Mouse (Mus musculus) limb, embryonic 13.5 days (tissue): ENCODE data around the gene Eif4b. TPM values are rescaled to one million over a fixed set of nuclear protein-coding genes. Genes with fewer than 3 reads are reported as not detected.

Experiments
- ATAC-seq: fragments of 200-750 bp; cut with Nextera tagmentation; 2 replicates; pipeline ENCODE4 v1.8.0; 2017; ENCODE audit warnings: low read depth, moderate number of reproducible peaks, moderate TSS enrichment; ENCODE audit not compliant: low FRiP score
- H3K27ac ChIP-seq: fragments of 300-500 bp; sonication (generic); 2 replicates; pipeline ENCODE4 v1.5.1; 2015; ENCODE audit warnings: inconsistent platforms, mild to moderate bottlenecking, moderate library complexity
- H3K27me3 ChIP-seq: fragments of 300-500 bp; sonication (generic); 2 replicates; pipeline ENCODE4 v1.6.1; 2015; ENCODE audit warnings: mild to moderate bottlenecking, inconsistent platforms
- H3K36me3 ChIP-seq: fragments of 300-500 bp; sonication (generic); 2 replicates; pipeline ENCODE4 v1.6.1; 2015; ENCODE audit warnings: inconsistent platforms, mild to moderate bottlenecking, moderate library complexity
- H3K4me1 ChIP-seq: fragments of 300-500 bp; sonication (generic); 2 replicates; pipeline ENCODE4 v1.6.1; 2015; ENCODE audit warnings: inconsistent platforms
- H3K4me2 ChIP-seq: fragments of 300-500 bp; sonication (generic); replicated peaks from 2 replicates; pipeline ENCODE4 v1.6.1; 2015; ENCODE audit warnings: inconsistent platforms, mild to moderate bottlenecking, moderate library complexity
- H3K4me3 ChIP-seq: fragments of 300-500 bp; sonication (generic); 2 replicates; pipeline ENCODE4 v1.5.1; 2015; ENCODE audit warnings: moderate library complexity, mild to moderate bottlenecking, inconsistent platforms
- H3K9ac ChIP-seq: fragments of 300-500 bp; sonication (generic); 2 replicates; pipeline ENCODE4 v1.6.1; 2015; ENCODE audit warnings: mild to moderate bottlenecking, inconsistent platforms
- H3K9me3 ChIP-seq: fragments of 300-500 bp; sonication (generic); 2 replicates; pipeline ENCODE4 v1.6.1; 2016; ENCODE audit warnings: inconsistent platforms
- WGBS: fragments of 180-500 bp; shearing (Covaris S2); methylation state at CpG from one replicate; pipeline ENCODE4 v1.1.7; 2015; 5-methylcytosine and 5-hydroxymethylcytosine counted together
- polyA plus RNA-seq: library from polyadenylated mRNA; unstranded; fragments of >200 nt; fragmentation: Nextera tagmentation; extraction: Ambion mirVana; gene quantifications from 2 replicates; pipeline ENCODE4 v1.2.1, GENCODE M21; 2015

Gene Eif4b
- polyA plus RNA-seq, 1 experiment from 2014 or later = 120 TPM

DNA sequence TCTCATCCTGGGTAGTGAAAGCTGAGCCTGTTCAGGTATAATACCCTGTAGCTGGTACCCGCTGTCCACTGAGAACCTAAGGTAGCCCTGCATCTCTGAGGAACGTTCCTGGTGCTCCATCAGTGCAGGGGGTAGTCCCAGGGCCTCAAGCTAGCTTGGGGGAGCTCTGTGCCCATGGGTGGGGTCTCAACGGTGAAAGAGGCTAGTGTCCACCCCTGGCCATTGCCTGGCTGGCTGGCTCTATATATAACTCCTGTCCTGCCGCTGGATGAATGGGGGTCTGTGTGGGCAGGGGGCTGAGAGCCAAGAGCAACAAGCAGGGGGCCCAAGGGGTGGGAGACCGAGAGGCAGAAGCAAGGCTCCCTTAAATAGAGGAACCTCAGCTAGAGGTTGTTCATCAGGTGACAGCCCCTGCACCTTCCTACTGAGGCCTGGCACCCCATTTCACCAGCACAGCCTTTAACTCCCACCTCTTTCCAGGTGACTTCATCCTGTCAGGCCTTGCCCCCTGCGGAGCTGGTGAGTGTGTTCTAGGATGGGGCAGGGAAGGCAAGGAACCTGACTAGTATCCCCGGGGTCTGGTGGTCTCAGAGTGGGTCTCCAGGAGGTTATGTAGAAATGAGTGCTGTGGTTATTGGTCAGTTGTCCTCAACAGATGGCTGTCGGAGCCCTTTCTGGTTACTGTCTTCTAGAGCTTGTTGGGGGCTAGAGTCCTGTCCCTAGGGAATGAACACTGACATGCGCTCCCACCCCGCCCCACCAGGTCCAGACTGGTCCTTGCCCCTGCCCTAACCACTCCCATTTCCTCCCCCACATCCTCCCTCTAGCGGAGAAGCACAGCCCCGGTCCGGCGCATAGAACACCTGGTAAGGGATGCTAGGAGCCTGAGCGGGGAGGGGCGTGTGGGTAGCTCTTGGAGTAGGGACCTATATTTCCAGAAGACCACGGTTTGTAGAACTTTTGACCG lies 32.5 kb downstream of the Eif4b start:
- 26% methylated on average over 18 of the region's 18 CpGs for WGBS
- Histone ChIP-seq H3K9ac (peak overlapping the region; percentile 46), H3K4me3 (peak overlapping the region; percentile 46), H3K27me3 (peaks cover 9% of the 10 kb centered on the region; the same call in 1 of the 2 replicates), H3K27ac (peak overlapping the region; percentile 98), H3K9me3 (no peaks in the 10 kb centered on the region), H3K4me1 (peaks cover 83% of the 10 kb centered on the region), H3K36me3 (peaks cover 46% of the 10 kb centered on the region), H3K4me2 (peak overlapping the region; percentile 83)
- peak; percentile 34 for ATAC-seq

DNA sequence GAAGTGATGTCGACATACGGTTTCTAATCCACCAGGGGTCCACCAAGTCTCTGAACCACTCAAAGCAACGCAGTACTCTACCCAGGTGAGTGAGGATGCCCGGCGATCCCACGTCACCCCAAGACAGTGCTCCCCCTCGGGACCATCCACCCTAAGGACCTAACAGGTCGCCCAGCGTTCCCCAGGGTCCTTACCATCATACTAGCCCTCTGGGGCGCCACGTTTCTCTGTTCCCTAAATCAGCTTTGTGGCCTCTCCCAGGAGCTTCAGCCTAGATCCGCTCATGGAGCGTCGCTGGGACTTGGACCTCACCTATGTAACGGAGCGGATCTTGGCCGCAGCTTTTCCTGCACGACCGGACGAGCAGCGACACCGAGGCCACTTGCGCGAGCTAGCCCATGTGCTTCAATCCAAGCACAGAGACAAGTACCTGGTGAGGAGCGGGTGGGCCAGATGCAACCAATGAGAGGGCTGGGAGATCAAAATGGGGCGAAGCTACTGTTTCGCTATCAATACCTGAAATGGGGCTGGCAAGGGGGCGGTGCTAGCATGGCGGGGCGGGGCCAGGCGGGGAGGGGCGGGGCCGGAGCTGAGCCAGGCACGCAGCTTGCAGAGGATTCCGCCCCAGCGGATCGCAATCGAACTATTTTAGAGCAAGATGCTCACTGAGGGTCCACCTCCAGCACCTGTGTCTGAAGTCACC lies 33.3 kb downstream of the Eif4b start:
- H3K27ac ChIP-seq = peak overlapping the region; percentile 83; the same call in 1 of the 2 replicates
- peaks cover 55% of the 10 kb centered on the region for H3K36me3 ChIP-seq
- WGBS = 8% methylated on average over 38 of the region's 38 CpGs
- ATAC-seq = no peak
- H3K27me3 ChIP-seq = peaks cover 9% of the 10 kb centered on the region; the same call in 1 of the 2 replicates
- peak overlapping the region; percentile 46 for H3K4me3 ChIP-seq
- peak overlapping the region; percentile 46 for H3K9ac ChIP-seq
- no peaks in the 10 kb centered on the region for H3K9me3 ChIP-seq
- H3K4me2 ChIP-seq = peak overlapping the region; percentile 83
- peaks cover 74% of the 10 kb centered on the region for H3K4me1 ChIP-seq

DNA sequence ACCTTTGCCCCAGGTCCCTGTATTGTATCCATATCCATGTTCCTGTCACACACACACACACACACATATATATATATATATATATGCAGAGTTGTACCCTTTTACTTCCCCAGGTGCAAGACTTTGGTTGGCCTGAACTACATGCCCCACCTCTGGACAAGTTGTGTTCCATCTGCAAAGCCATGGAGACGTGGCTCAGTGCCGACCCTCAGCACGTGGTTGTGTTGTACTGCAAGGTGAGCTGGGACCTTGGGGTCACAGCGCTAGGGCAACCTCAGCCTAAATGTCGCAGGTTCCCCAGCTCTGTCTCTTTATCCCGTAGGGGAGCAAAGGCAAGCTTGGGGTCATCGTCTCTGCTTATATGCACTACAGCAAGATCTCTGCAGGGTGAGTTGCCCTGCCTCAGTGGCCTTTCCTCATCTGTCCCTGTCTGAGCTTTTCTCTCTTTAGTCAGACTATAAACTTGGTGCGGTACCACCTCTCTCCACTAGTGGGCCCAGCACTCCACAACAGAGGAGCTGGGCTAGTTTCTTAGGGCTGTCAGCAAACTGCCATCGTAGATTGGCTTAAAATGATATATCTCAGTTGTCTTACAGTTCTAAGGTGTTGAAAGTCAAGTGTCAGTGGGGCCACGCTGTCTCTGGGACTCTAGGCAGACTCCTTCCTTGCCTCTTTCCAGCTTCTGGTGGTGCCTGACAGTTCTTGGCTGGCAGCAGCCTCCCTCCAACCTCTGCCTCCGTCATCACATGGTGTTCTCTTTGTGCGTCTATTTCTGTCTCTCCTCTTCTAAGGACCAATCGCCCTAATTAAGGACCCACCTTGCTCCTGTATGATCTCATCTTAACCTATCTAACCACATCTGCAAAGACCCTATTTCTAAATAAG lies 34.4 kb downstream of the Eif4b start:
- no peaks in the 10 kb centered on the region for H3K9me3 ChIP-seq
- H3K9ac ChIP-seq = peak overlapping the region; percentile 25; the same call in 1 of the 2 replicates
- peak overlapping the region; percentile 83 for H3K4me2 ChIP-seq
- H3K4me1 ChIP-seq = peaks cover 66% of the 10 kb centered on the region
- peak overlapping the region; percentile 46 for H3K4me3 ChIP-seq
- no peak overlapping the region for H3K27ac ChIP-seq
- peaks cover 9% of the 10 kb centered on the region; the same call in 1 of the 2 replicates for H3K27me3 ChIP-seq
- peaks cover 65% of the 10 kb centered on the region for H3K36me3 ChIP-seq
- 44% methylated on average over 13 of the region's 13 CpGs for WGBS
- no peak for ATAC-seq

DNA sequence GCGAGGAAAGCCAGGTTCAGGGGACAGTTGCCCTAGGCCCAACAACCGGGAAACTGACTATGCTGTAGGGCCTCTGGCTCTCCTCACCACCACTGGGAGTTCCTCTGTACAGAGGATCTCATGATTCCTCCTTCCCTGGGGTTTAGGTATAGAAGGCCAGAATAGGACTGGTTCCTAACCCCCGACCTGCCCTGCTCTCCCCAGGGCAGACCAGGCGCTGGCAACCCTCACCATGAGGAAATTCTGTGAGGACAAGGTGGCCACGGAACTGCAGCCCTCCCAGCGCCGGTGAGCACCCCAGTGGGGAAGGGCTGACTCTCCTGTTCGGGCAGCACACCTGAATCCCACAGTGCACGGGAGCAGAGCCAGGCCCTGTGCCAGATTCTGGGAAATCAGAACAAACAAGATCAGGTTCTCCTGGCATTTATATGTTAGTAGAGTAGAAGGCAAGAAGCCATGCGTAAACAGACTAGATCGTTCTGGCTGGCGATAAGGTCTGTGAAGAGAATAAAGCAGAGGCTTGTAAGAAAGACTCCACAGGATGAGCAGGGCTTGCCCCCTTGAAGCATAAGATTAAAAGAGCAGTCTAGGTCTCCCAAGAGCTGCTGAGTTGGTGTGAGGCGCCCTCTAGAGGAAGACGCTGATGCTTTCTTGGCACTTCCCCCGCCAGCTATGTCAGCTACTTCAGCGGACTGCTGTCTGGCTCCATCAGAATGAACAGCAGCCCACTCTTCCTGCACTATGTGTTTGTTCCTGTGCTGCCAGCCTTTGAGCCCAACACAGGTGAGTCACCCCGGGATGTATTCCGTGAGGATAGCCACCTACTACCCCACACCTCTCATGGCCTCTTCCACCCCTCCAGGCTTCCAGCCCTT lies 35.3 kb downstream of the Eif4b start:
- Histone ChIP-seq H3K27me3 (peaks cover 9% of the 10 kb centered on the region; the same call in 1 of the 2 replicates), H3K4me2 (peak overlapping the region; percentile 83), H3K4me3 (no peak overlapping the region), H3K9me3 (no peaks in the 10 kb centered on the region), H3K36me3 (peaks cover 75% of the 10 kb centered on the region), H3K27ac (no peak overlapping the region), H3K4me1 (peaks cover 60% of the 10 kb centered on the region), H3K9ac (no peak overlapping the region)
- 55% methylated on average over 18 of the region's 18 CpGs for WGBS
- ATAC-seq = no peak

DNA sequence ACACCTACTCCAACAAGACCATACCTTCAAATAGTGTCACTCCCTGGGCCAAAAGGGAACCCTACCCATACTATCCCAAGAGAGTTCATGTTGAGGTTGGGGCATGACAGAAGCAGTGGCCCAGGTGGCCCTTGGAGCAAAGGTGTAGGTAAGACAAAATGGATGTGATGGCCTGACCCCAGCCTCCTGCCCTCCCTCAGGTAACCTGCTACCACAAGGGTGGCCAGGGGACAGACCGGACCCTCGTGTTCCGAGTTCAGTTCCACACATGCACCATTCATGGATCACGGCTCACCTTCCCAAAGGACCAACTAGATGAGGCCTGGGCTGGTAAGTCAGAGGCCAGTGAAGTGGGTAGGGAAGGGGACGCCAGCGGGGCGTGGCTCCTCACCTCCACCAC lies 36.7 kb downstream of the Eif4b start:
- no peaks in the 10 kb centered on the region for H3K9me3 ChIP-seq
- no peak overlapping the region for H3K4me2 ChIP-seq
- no peak for ATAC-seq
- WGBS = 96% methylated on average over 7 of the region's 7 CpGs
- no peak overlapping the region for H3K9ac ChIP-seq
- no peak overlapping the region for H3K4me3 ChIP-seq
- peaks cover 9% of the 10 kb centered on the region; the same call in 1 of the 2 replicates for H3K27me3 ChIP-seq
- peaks cover 87% of the 10 kb centered on the region for H3K36me3 ChIP-seq
- no peak overlapping the region for H3K27ac ChIP-seq
- H3K4me1 ChIP-seq = peaks cover 49% of the 10 kb centered on the region

DNA sequence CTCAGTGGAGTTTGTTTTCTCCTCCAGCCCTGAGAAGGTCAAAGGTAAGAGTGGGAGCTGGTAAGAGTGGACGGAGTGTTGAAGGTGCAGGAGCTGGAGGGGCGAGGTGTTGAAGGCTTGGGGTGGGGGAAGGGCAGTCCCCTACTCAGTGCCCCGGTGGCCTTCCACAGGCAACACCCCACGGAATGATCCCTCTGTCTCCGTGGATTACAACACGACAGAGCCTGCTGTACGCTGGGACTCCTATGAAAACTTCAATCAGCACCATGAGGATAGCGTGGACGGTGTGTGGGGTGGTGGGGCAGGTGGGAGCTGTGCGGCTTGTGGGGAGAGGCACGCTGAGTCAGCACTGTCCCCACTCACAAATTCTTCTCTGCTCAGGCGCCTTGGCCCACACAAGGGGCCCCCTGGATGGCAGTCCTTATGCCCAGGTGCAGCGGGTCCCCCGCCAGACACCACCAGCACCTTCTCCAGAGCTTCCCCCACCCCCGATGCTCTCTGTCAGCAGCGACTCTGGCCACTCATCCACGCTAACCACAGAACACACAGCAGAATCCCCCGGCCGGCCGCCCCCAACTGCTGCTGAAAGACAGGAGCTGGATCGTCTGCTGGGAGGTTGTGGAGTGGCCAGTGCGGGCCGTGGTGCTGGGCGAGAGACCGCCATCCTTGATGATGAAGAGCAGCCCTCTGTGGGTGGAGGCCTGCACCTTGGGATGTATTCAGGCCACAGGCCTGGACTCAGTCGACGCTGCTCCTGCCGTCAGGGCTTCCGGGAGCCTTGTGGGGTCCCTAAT lies 37.3 kb downstream of the Eif4b start:
- Histone ChIP-seq H3K36me3 (peaks cover 91% of the 10 kb centered on the region), H3K4me2 (no peak overlapping the region), H3K4me1 (peaks cover 43% of the 10 kb centered on the region), H3K9me3 (no peaks in the 10 kb centered on the region), H3K27ac (no peak overlapping the region), H3K27me3 (peaks cover 9% of the 10 kb centered on the region; the same call in 1 of the 2 replicates), H3K9ac (no peak overlapping the region), H3K4me3 (no peak overlapping the region)
- WGBS = 79% methylated on average over 29 of the region's 29 CpGs
- ATAC-seq = no peak

DNA sequence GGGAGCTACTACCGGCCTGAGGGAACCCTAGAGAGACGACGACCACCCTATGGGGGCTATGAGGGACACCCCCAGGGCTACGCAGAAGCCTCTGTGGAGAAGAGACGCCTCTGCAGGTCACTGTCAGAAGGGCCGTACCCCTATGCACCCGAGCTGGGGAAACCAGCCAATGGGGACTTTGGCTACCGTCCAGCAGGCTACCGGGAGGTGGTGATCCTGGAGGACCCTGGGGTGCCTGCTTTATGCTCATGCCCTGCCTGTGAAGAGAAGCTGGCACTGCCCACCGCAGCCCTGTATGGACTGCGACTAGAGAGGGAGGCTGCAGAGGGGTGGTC lies 37.9 kb downstream of the Eif4b start:
- Histone ChIP-seq H3K27ac (no peak overlapping the region), H3K9ac (no peak overlapping the region), H3K9me3 (no peaks in the 10 kb centered on the region), H3K4me2 (no peak overlapping the region), H3K4me1 (peaks cover 37% of the 10 kb centered on the region), H3K27me3 (peaks cover 5% of the 10 kb centered on the region; the same call in 1 of the 2 replicates), H3K4me3 (no peak overlapping the region), H3K36me3 (peaks cover 96% of the 10 kb centered on the region)
- no peak for ATAC-seq
- WGBS = 90% methylated on average over 11 of the region's 11 CpGs

DNA sequence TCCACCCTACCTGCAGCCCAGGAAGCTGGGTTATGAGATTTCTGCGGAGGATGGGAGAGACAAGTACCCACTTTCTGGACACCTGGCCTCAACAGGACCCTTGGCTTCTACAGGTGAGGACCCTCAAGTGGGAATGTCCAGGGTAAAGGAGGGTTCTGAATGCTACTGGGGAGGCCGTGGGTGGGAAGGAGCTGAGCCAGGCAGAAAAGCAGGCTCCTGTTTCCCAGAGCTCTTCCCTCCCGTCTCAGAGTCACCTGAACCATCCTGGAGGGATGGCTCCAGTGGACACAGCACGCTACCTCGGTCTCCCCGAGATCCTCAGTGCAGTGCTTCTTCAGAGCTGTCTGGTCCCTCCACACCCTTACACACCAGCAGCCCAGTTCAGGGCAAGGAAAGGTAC lies 38.6 kb downstream of the Eif4b start:
- Histone ChIP-seq H3K4me2 (no peak overlapping the region), H3K9ac (no peak overlapping the region), H3K27me3 (peaks cover under 1% of the 10 kb centered on the region; the same call in 1 of the 2 replicates), H3K9me3 (no peaks in the 10 kb centered on the region), H3K27ac (no peak overlapping the region), H3K4me1 (peaks cover 30% of the 10 kb centered on the region), H3K4me3 (no peak overlapping the region), H3K36me3 (peaks cover 99% of the 10 kb centered on the region)
- WGBS = 92% methylated on average over 6 of the region's 6 CpGs
- ATAC-seq = no peak

DNA sequence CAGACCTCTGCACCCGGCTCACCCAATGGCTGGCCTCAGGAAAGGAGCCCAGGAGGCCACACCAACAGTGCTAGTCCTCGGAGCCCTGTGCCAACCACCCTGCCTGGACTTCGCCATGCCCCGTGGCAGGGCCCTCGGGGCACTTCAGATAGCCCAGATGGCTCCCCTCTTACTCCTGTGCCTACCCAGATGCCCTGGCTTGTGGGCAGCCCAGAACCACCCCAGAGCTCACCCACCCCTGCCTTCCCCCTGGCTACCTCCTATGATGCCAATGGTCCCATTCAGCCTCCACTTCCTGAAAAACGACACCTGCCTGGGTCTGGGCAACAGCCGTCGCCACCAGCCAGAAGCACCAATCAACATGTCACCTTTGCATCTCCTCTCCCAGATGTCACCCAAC lies 39.3 kb downstream of the Eif4b start:
- Histone ChIP-seq H3K4me1 (peaks cover 24% of the 10 kb centered on the region), H3K9me3 (no peaks in the 10 kb centered on the region), H3K36me3 (peaks cover 100% of the 10 kb centered on the region), H3K9ac (no peak overlapping the region), H3K4me3 (no peak overlapping the region), H3K27me3 (no peaks in the 10 kb centered on the region), H3K27ac (no peak overlapping the region), H3K4me2 (no peak overlapping the region)
- ATAC-seq = no peak
- WGBS = 71% methylated on average over 8 of the region's 8 CpGs

DNA sequence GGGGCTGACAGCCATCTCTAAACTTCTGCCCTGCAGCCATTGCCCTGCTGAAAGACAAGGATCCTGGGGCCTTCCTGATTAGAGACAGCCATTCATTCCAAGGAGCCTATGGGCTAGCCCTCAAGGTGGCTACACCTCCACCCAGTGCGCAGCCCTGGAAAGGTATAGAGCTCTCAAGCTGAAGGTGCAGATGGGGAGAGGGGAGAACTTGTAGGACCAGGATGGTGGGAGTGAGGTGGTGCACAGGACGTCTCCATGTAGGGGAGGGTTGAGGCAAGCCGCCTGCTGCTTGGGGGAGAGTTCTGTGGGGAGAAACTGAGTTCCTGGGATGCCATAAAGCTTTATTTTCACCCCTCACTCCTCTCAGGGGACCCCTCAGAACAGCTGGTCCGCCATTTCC lies 40.1 kb downstream of the Eif4b start:
- no peaks in the 10 kb centered on the region for H3K27me3 ChIP-seq
- no peaks in the 10 kb centered on the region for H3K9me3 ChIP-seq
- H3K9ac ChIP-seq = no peak overlapping the region
- 83% methylated on average over 4 of the region's 4 CpGs for WGBS
- H3K36me3 ChIP-seq = peaks cover 100% of the 10 kb centered on the region
- no peak overlapping the region for H3K4me3 ChIP-seq
- H3K27ac ChIP-seq = no peak overlapping the region
- no peak overlapping the region for H3K4me2 ChIP-seq
- no peak for ATAC-seq
- peaks cover 15% of the 10 kb centered on the region for H3K4me1 ChIP-seq
